Mouse (Mus musculus): ENCODE data around the gene Kcnk12. TPM values are rescaled to one million over a fixed set of nuclear protein-coding genes. Genes with fewer than 3 reads are reported as not detected.

Gene Kcnk12
- total RNA-seq (2023) = not detected

DNA sequence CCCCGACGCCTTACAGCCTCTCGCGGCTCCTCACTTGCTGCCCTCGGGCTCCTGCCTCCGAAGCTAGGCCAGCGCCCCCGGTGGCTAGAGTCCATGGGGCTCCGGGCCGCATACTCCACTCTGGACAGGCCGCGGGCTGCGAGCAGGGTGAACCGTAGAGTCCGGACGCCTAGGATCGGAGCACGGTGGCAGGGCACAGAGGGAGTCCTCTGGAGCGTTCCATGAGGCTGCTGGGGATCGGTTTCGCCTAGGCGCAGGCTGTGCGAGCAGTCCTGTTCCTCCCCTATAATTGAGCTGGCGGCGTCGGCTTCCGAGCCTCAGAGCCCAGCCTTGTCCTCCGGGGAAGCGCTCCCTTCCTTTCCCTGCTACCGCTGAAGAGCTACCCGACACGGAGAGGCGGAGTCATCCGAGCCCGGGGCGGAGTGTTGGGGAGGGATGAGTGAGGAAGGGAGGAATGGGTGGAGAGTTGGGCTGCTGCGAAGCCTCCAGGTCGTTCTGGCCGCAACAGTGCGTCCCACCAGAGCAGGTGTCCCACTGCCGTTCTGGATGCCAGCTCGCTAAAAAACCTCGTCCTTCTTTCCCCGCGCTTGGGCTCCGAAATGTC, at the start of gene Kcnk12:
TSS of gene Kcnk12 (minus strand) at position 307 of the 604 bp plus-strand sequence.

Other genes starting within 250 kb of the Kcnk12 start
- 1.6 TPM for gene Epcam, start 162.0 kb downstream of the Kcnk12 start, total RNA-seq (2023)
- gene Msh2, start 125.7 kb downstream of the Kcnk12 start, total RNA-seq (2023) = 43.4 TPM
- not detected for gene Rpl36-ps4, start 123.0 kb upstream of the Kcnk12 start, total RNA-seq (2023)
- gene Msh6, start 177.1 kb upstream of the Kcnk12 start, total RNA-seq (2023) = 19.6 TPM